22 mouse cellular contexts compared by ENCODE assay signal in genomic region chr9:72867434-72867833, GRCm38 (mm10). TPM values are rescaled to one million over a fixed set of nuclear protein-coding genes. Genes with fewer than 3 reads are reported as not detected.
A peak's percentile ranks its signal among the peaks of the same experiment; 100 is the strongest.
DNase-seq lines count a peak whose midpoint lies in the region; ATAC-seq lines count a peak whose summit lies in the region.
"Had no signal": no experiment of that assay in that cellular context is flagged by ENCODE, and none has a peak within 500 bp of the region (broad histone marks: within the 10 kb centered on the region; RNA-seq: fewer than 3 reads in every experiment).

No protein-coding gene starts in this region.

- WGBS in heart, embryonic 14.5 days, result 86% methylated on average over 6 of the region's 6 CpGs
- WGBS in heart, embryonic 12.5 days, result 83% methylated on average over 6 of the region's 6 CpGs
- WGBS in neural tube, embryonic 13.5 days, result 68% methylated on average over 6 of the region's 6 CpGs
- WGBS in neural tube, embryonic 15.5 days, result 55% methylated on average over 6 of the region's 6 CpGs

- no peak overlapping the region for H3K4me3 ChIP-seq in heart, embryonic 14.5 days (ENCODE audit: control insufficient read depth in 1 of 2, insufficient read depth in 1 of 2, low read depth in 1 of 2, low read length in 2 of 2)
- H3K4me3 ChIP-seq in heart, embryonic 12.5 days, result no peak overlapping the region
- H3K4me3 ChIP-seq in neural tube, embryonic 13.5 days, result no peak overlapping the region
- H3K4me3 ChIP-seq in neural tube, embryonic 15.5 days (replicated peaks), result no peak overlapping the region
- H3K4me3 ChIP-seq: embryonic facial prominence, embryonic 10.5 days; embryonic facial prominence, embryonic 12.5 days; forebrain, embryonic 13.5 days; forebrain, embryonic 15.5 days had no signal

- H3K4me1 ChIP-seq in heart, embryonic 14.5 days (ENCODE audit: control insufficient read depth in 2 of 2, insufficient read depth in 2 of 2, low read length in 2 of 2), result peaks cover 6 to 23% of the 10 kb centered on the region in 2 experiments
- peaks cover 34% of the 10 kb centered on the region for H3K4me1 ChIP-seq in heart, embryonic 12.5 days (replicated peaks)
- peaks cover 14% of the 10 kb centered on the region for H3K4me1 ChIP-seq in neural tube, embryonic 13.5 days (replicated peaks)
- H3K4me1 ChIP-seq in neural tube, embryonic 15.5 days, result peaks cover 7% of the 10 kb centered on the region

- no peak overlapping the region for H3K9ac ChIP-seq in heart, embryonic 14.5 days (ENCODE audit: low read length)
- H3K9ac ChIP-seq in heart, embryonic 12.5 days, result no peak overlapping the region
- H3K9ac ChIP-seq in neural tube, embryonic 13.5 days, result no peak overlapping the region
- no peak overlapping the region for H3K9ac ChIP-seq in neural tube, embryonic 15.5 days (replicated peaks)
- H3K9ac ChIP-seq: embryonic facial prominence, embryonic 12.5 days; forebrain, embryonic 13.5 days; forebrain, embryonic 15.5 days; forebrain, postnatal 0 days had no signal

- H3K9me3 ChIP-seq in heart, embryonic 14.5 days (ENCODE audit: control insufficient read depth, low read length), result no peaks in the 10 kb centered on the region
- H3K9me3 ChIP-seq in heart, embryonic 12.5 days (replicated peaks), result 0 out of 2 replicates have a peak, but pooled peaks cover 2% of the 10 kb centered on the region
- no peaks in the 10 kb centered on the region for H3K9me3 ChIP-seq in neural tube, embryonic 13.5 days
- H3K9me3 ChIP-seq in neural tube, embryonic 15.5 days (replicated peaks), result no peaks in the 10 kb centered on the region
- H3K9me3 ChIP-seq: embryonic facial prominence, embryonic 10.5 days; embryonic facial prominence, embryonic 12.5 days; forebrain, embryonic 13.5 days; forebrain, embryonic 15.5 days had no signal

- ATAC-seq in heart, embryonic 14.5 days (ENCODE audit: insufficient number of reproducible peaks, insufficient read depth, low FRiP score, low read depth), result 0 out of 2 replicates have a peak, but pooled peaks have one; percentile 26
- no peak for ATAC-seq in heart, embryonic 12.5 days (ENCODE audit: insufficient number of reproducible peaks, low FRiP score)
- peak; percentile 70; the same call in 1 of the 2 replicates for ATAC-seq in neural tube, embryonic 13.5 days (ENCODE audit: low read depth)
- ATAC-seq in neural tube, embryonic 15.5 days (ENCODE audit: low FRiP score), result no peak
- ATAC-seq: activated CD4-positive, CD25-positive, alpha-beta regulatory T cell, adult 4 months; forebrain, embryonic 13.5 days; forebrain, embryonic 15.5 days; forebrain, postnatal 0 days; Patski had no signal

- DNase-seq in 3134 (ENCODE audit: extremely low read depth, insufficient read length, low spot score) (peak; percentile 48), 3T3-L1 (ENCODE audit: low read depth, low spot score) (peak; percentile 20)
- no peak for DNase-seq in urinary bladder, adult 2 months (ENCODE audit: low spot score)
- no peak for DNase-seq in retina, postnatal 1 day
- DNase-seq: adrenal gland, adult 8-10 months; adrenal gland, postnatal 14 days; adrenal gland, postnatal 36 days; cerebellum, adult 11-12 months; cerebellum, adult 2 months; cerebellum, adult 9-10 months; cerebellum, postnatal 25 days; forebrain, postnatal 0 days had no signal

- no peak overlapping the region for H3K27ac ChIP-seq in heart, embryonic 14.5 days (replicated peaks in 1 of 2; ENCODE audit: control insufficient read depth in 1 of 2, insufficient read depth in 1 of 2, low read depth in 2 of 2, low read length in 2 of 2)
- no peak overlapping the region for H3K27ac ChIP-seq in heart, embryonic 12.5 days (ENCODE audit: poor library complexity, severe bottlenecking)
- H3K27ac ChIP-seq in neural tube, embryonic 13.5 days (replicated peaks), result no peak overlapping the region
- no peak overlapping the region for H3K27ac ChIP-seq in neural tube, embryonic 15.5 days (replicated peaks)
- H3K27ac ChIP-seq: embryonic facial prominence, embryonic 10.5 days; embryonic facial prominence, embryonic 12.5 days; forebrain, embryonic 13.5 days; forebrain, embryonic 15.5 days had no signal

- no peaks in the 10 kb centered on the region for H3K36me3 ChIP-seq in heart, embryonic 14.5 days (ENCODE audit: control insufficient read depth, insufficient read depth, low read length)
- 0 out of 2 replicates have a peak, but pooled peaks cover 3% of the 10 kb centered on the region for H3K36me3 ChIP-seq in heart, embryonic 12.5 days
- H3K36me3 ChIP-seq in neural tube, embryonic 13.5 days, result no peaks in the 10 kb centered on the region
- H3K36me3 ChIP-seq in neural tube, embryonic 15.5 days, result no peaks in the 10 kb centered on the region
- H3K36me3 ChIP-seq: embryonic facial prominence, embryonic 12.5 days; forebrain, embryonic 15.5 days had no signal

- no peak overlapping the region for H3K4me2 ChIP-seq in heart, embryonic 14.5 days (ENCODE audit: low read length)
- no peak overlapping the region for H3K4me2 ChIP-seq in heart, embryonic 12.5 days
- no peak overlapping the region for H3K4me2 ChIP-seq in neural tube, embryonic 13.5 days
- no peak overlapping the region for H3K4me2 ChIP-seq in neural tube, embryonic 15.5 days
- H3K4me2 ChIP-seq: embryonic facial prominence, embryonic 12.5 days; forebrain, embryonic 13.5 days; forebrain, embryonic 15.5 days had no signal

- no peaks in the 10 kb centered on the region for H3K27me3 ChIP-seq in heart, embryonic 14.5 days (ENCODE audit: control insufficient read depth, insufficient read depth, low read length)
- no peaks in the 10 kb centered on the region for H3K27me3 ChIP-seq in heart, embryonic 12.5 days (replicated peaks)
- H3K27me3 ChIP-seq in neural tube, embryonic 13.5 days, result no peaks in the 10 kb centered on the region
- no peaks in the 10 kb centered on the region for H3K27me3 ChIP-seq in neural tube, embryonic 15.5 days (replicated peaks)
- H3K27me3 ChIP-seq: embryonic facial prominence, embryonic 12.5 days; Patski had no signal

RNA-seq across cellular contexts. Expression of gene Pygo1, which starts 58.0 kb away (rescaled TPM):
- 2.9 and 3.2 TPM in 2 replicates for polyA plus RNA-seq in heart, embryonic 14.5 days (2014; fragmentation: Nextera tagmentation; extraction: Ambion mirVana)
- 2.9 and 3.0 TPM in 2 replicates for polyA plus RNA-seq in heart, embryonic 12.5 days (2016; fragmentation: Nextera tagmentation; extraction: Ambion mirVana)
- 12.4 and 13.5 TPM in 2 replicates for polyA plus RNA-seq in neural tube, embryonic 13.5 days (2015; fragmentation: Nextera tagmentation; extraction: Ambion mirVana)
- 12.2 and 14.6 TPM in 2 replicates for polyA plus RNA-seq in neural tube, embryonic 15.5 days (2015; fragmentation: Nextera tagmentation; extraction: Ambion mirVana)
- 1.8 and 2.7 TPM in 2 replicates for polyA plus RNA-seq in urinary bladder, adult 2 months (2012; rRNA removed)
- polyA plus RNA-seq: activated CD4-positive, CD25-positive, alpha-beta regulatory T cell, adult 4 months had no signal

Comparison
In these comparisons a context has a peak if more than half of its experiments do, and no peak if none do; other contexts are left out.
1. ATAC-seq: peak in heart, embryonic 14.5 days (single experiment) and neural tube, embryonic 13.5 days (single experiment); none in heart, embryonic 12.5 days (single experiment) and neural tube, embryonic 15.5 days (single experiment).
2. DNase-seq: peak in 3134 (single experiment) and 3T3-L1 (single experiment); none in urinary bladder, adult 2 months (single experiment) and retina, postnatal 1 day (single experiment).